ENCODE assay signal across 21 mouse cellular contexts in genomic region chr5:118361853-118362406, GRCm38 (mm10).
DNase-seq lines count a peak whose midpoint lies in the region; ATAC-seq and TF ChIP-seq lines count a peak whose summit lies in the region.
"Had no signal": no experiment of that assay in that cellular context is flagged by ENCODE, and none has a peak within 500 bp of the region (broad histone marks: within the 10 kb centered on the region; RNA-seq: fewer than 3 reads in every experiment).

No protein-coding gene starts in this region.

- H3K4me1 ChIP-seq in thymus, adult 2 months (replicated peaks; ENCODE audit: control insufficient read depth, insufficient read depth, low read length), result peaks cover 40% of the 10 kb centered on the region
- H3K4me1 ChIP-seq in MEL (ENCODE audit: control insufficient read depth in 1 of 2, insufficient read depth in 2 of 2, low read length in 2 of 2), result peaks cover 0 to 33% of the 10 kb centered on the region in 2 experiments; a peak in 3 of 4 replicates
- peaks cover 33% of the 10 kb centered on the region for H3K4me1 ChIP-seq in limb, embryonic 10.5 days
- no peaks in the 10 kb centered on the region for H3K4me1 ChIP-seq in intestine, embryonic 15.5 days (replicated peaks)
- H3K4me1 ChIP-seq: midbrain, embryonic 12.5 days had no signal

- no peak for TF ChIP-seq RAD21 in MEL (IDR thresholded peaks at IDR 0.05; ENCODE audit: low read depth, low read length)

- H3K9me3 ChIP-seq in MEL (replicated peaks; ENCODE audit: insufficient read depth, low read length), result no peaks in the 10 kb centered on the region
- no peaks in the 10 kb centered on the region for H3K9me3 ChIP-seq in limb, embryonic 10.5 days (replicated peaks)
- H3K9me3 ChIP-seq in intestine, embryonic 15.5 days, result no peaks in the 10 kb centered on the region
- H3K9me3 ChIP-seq: embryonic facial prominence, embryonic 15.5 days; forebrain, embryonic 10.5 days; heart, embryonic 12.5 days; hindbrain, embryonic 12.5 days; limb, embryonic 13.5 days; midbrain, embryonic 12.5 days had no signal

- H3K36me3 ChIP-seq in thymus, adult 2 months (ENCODE audit: control insufficient read depth, insufficient read depth, low read length), result no peaks in the 10 kb centered on the region
- H3K36me3 ChIP-seq in MEL (ENCODE audit: control insufficient read depth in 1 of 2, insufficient read depth in 2 of 2, low read length in 2 of 2), result peaks cover 0 to 16% of the 10 kb centered on the region in 2 experiments; a peak in 2 of 4 replicates
- no peaks in the 10 kb centered on the region for H3K36me3 ChIP-seq in limb, embryonic 10.5 days
- no peaks in the 10 kb centered on the region for H3K36me3 ChIP-seq in intestine, embryonic 15.5 days
- H3K36me3 ChIP-seq: embryonic facial prominence, embryonic 15.5 days; forebrain, embryonic 10.5 days; heart, embryonic 12.5 days; hindbrain, embryonic 12.5 days; limb, embryonic 13.5 days; midbrain, embryonic 12.5 days had no signal

- H3K79me2 ChIP-seq in MEL (ENCODE audit: control insufficient read depth, insufficient read depth, low read length, poor library complexity), result no peaks in the 10 kb centered on the region

- TF ChIP-seq POLR2A in thymus, adult 2 months (IDR thresholded peaks at IDR 0.05; ENCODE audit: control insufficient read depth, extremely low read depth, insufficient read depth, low read length, poor library complexity), result no peak
- TF ChIP-seq POLR2A in MEL (IDR thresholded peaks at IDR 0.05; ENCODE audit: control insufficient read depth in 1 of 2, insufficient read depth in 1 of 2, low read depth in 1 of 2, low read length in 2 of 2, poor library complexity in 1 of 2), result 0 out of 4 replicates have a peak, but pooled peaks of 1 of the 2 experiments have one; percentile 41

- peak; percentile 31 to 41; a peak in 3 of 4 replicates for TF ChIP-seq EP300 in MEL (IDR thresholded peaks at IDR 0.05; ENCODE audit: low read depth in 1 of 2, low read length in 2 of 2)

- H3K4me3 ChIP-seq in thymus, adult 2 months (ENCODE audit: control insufficient read depth, insufficient read depth, low read length), result no peak overlapping the region
- H3K4me3 ChIP-seq in MEL (ENCODE audit: control insufficient read depth in 1 of 2, insufficient read depth in 1 of 2, low read depth in 2 of 2, low read length in 2 of 2), result peak overlapping the region; percentile 38 to 48; a peak in 3 of 4 replicates
- H3K4me3 ChIP-seq in limb, embryonic 10.5 days, result no peak overlapping the region
- no peak overlapping the region for H3K4me3 ChIP-seq in intestine, embryonic 15.5 days (replicated peaks)
- H3K4me3 ChIP-seq: embryonic facial prominence, embryonic 15.5 days; forebrain, embryonic 10.5 days; heart, embryonic 12.5 days; hindbrain, embryonic 12.5 days; limb, embryonic 13.5 days; midbrain, embryonic 12.5 days had no signal

- no peak overlapping the region; the same call in 1 of the 2 replicates for H3K27ac ChIP-seq in thymus, adult 2 months (ENCODE audit: control insufficient read depth, insufficient read depth, low read length)
- peak overlapping the region; percentile 66 for H3K27ac ChIP-seq in MEL (ENCODE audit: control insufficient read depth, low read depth, low read length)
- H3K27ac ChIP-seq in limb, embryonic 10.5 days, result peak overlapping the region; percentile 19
- no peak overlapping the region for H3K27ac ChIP-seq in intestine, embryonic 15.5 days
- H3K27ac ChIP-seq: embryonic facial prominence, embryonic 15.5 days; forebrain, embryonic 10.5 days; hindbrain, embryonic 12.5 days; limb, embryonic 13.5 days; midbrain, embryonic 12.5 days had no signal

- H3K27me3 ChIP-seq in thymus, adult 2 months (ENCODE audit: control insufficient read depth, insufficient read depth, low read length), result no peaks in the 10 kb centered on the region
- H3K27me3 ChIP-seq in MEL (ENCODE audit: control insufficient read depth in 1 of 2, insufficient read depth in 2 of 2, low read length in 2 of 2), result no peaks in the 10 kb centered on the region
- peaks cover 29% of the 10 kb centered on the region for H3K27me3 ChIP-seq in limb, embryonic 10.5 days (ENCODE audit: low read depth, poor library complexity, severe bottlenecking)
- no peaks in the 10 kb centered on the region for H3K27me3 ChIP-seq in intestine, embryonic 15.5 days (replicated peaks)
- H3K27me3 ChIP-seq: embryonic facial prominence, embryonic 15.5 days; heart, embryonic 12.5 days; hindbrain, embryonic 12.5 days; limb, embryonic 13.5 days had no signal

- H3K4me2 ChIP-seq in intestine, embryonic 15.5 days (replicated peaks), result no peak overlapping the region
- H3K4me2 ChIP-seq: embryonic facial prominence, embryonic 15.5 days; heart, embryonic 12.5 days; hindbrain, embryonic 12.5 days; limb, embryonic 13.5 days; lung, embryonic 14.5 days; midbrain, embryonic 12.5 days had no signal

- no peak for TF ChIP-seq CTCF in thymus, adult 2 months (IDR thresholded peaks at IDR 0.05; ENCODE audit: borderline replicate concordance, control insufficient read depth, extremely low read depth, insufficient read depth, low read length, poor library complexity)
- no peak for TF ChIP-seq CTCF in MEL (IDR thresholded peaks at IDR 0.05 in 2 of 3, conservative IDR thresholded peaks at IDR 0.05 in 1 of 3; ENCODE audit: control insufficient read depth in 1 of 3, insufficient read depth in 1 of 3, low read depth in 2 of 3, low read length in 3 of 3, poor library complexity in 1 of 3, severe bottlenecking in 1 of 3)

- WGBS in thymus, adult 2 months, result 33% methylated on average over 8 of the region's 8 CpGs
- WGBS in limb, embryonic 10.5 days, result 69% methylated on average over 8 of the region's 8 CpGs
- 75% methylated on average over 8 of the region's 8 CpGs for WGBS in intestine, embryonic 15.5 days

- peak overlapping the region; percentile 67 for H3K9ac ChIP-seq in MEL (ENCODE audit: control insufficient read depth, low read depth, low read length, poor library complexity, severe bottlenecking)
- no peak overlapping the region for H3K9ac ChIP-seq in intestine, embryonic 15.5 days
- H3K9ac ChIP-seq: embryonic facial prominence, embryonic 15.5 days; heart, embryonic 12.5 days; hindbrain, embryonic 12.5 days; limb, embryonic 13.5 days; lung, embryonic 14.5 days; midbrain, embryonic 12.5 days had no signal

- peak; percentile 41 for DNase-seq in thymus, postnatal 4 days
- no peak for DNase-seq in thymus, adult 2 months
- DNase-seq in MEL (ENCODE audit: low read depth, low spot score), result peak; percentile 69
- no peak for DNase-seq in limb, embryonic 10.5 days (ENCODE audit: low spot score)
- DNase-seq in gastrocnemius, adult 18-20 months (ENCODE audit: low spot score), result no peak
- DNase-seq: adrenal gland, adult 8-10 months; cerebellum, adult 11 months; cerebellum, postnatal 14 days; heart, postnatal 14 days; kidney, postnatal 4 days; lung, embryonic 14.5 days; lung, postnatal 36 days; thymus, adult 18-20 months had no signal

- ATAC-seq in erythroid progenitor cell, adult 5-6 weeks (replicated peaks; ENCODE audit: low FRiP score, poor library complexity, severe bottlenecking), result no peak
- no peak for ATAC-seq in intestine, embryonic 15.5 days

TF ChIP-seq in MEL, 35 proteins besides CTCF, POLR2A, EP300 and RAD21:
- 0 out of 2 replicates have a peak, but pooled peaks have one; percentile 14 for TF ChIP-seq RCOR1 (IDR thresholded peaks at IDR 0.05; ENCODE audit: low read depth, low read length)
- no peak for TF ChIP-seq ZNF384 (IDR thresholded peaks at IDR 0.05; ENCODE audit: low read depth, low read length)
- TF ChIP-seq TAL1 (IDR thresholded peaks at IDR 0.05; ENCODE audit: low read length), result peak; percentile 47
- TF ChIP-seq MXI1 (IDR thresholded peaks at IDR 0.05; ENCODE audit: low read depth, low read length), result peak; percentile 52; the same call in 1 of the 2 replicates
- no peak for TF ChIP-seq MYB (IDR thresholded peaks at IDR 0.05; ENCODE audit: low read depth, low read length)
- TF ChIP-seq TBP (IDR thresholded peaks at IDR 0.05; ENCODE audit: low read depth, low read length), result 0 out of 2 replicates have a peak, but pooled peaks have one; percentile 30
- 0 out of 2 replicates have a peak, but pooled peaks have one; percentile 42 for TF ChIP-seq MYC (IDR thresholded peaks at IDR 0.05; ENCODE audit: low read depth, low read length)
- TF ChIP-seq MAZ (IDR thresholded peaks at IDR 0.05; ENCODE audit: low read depth, low read length), result peak; percentile 50; the same call in 1 of the 2 replicates
- peak; percentile 51; the same call in 1 of the 2 replicates for TF ChIP-seq TCF12 (IDR thresholded peaks at IDR 0.05; ENCODE audit: low read depth, low read length)
- peak; percentile 44; the same call in 1 of the 2 replicates for TF ChIP-seq SIN3A (IDR thresholded peaks at IDR 0.05; ENCODE audit: low read length)
- TF ChIP-seq ELF1 (IDR thresholded peaks at IDR 0.05; ENCODE audit: low read depth, low read length), result no peak
- TF ChIP-seq ETS1 (IDR thresholded peaks at IDR 0.05; ENCODE audit: low read depth, low read length), result peak; percentile 35; the same call in 1 of the 2 replicates
- 0 out of 2 replicates have a peak, but pooled peaks have one; percentile 27 for TF ChIP-seq CHD1 (IDR thresholded peaks at IDR 0.05; ENCODE audit: low read depth, low read length)
- no peak for TF ChIP-seq KAT2A (conservative IDR thresholded peaks at IDR 0.05; ENCODE audit: low read depth, low read length)
- TF ChIP-seq NELFE (IDR thresholded peaks at IDR 0.05; ENCODE audit: low read depth, low read length), result 0 out of 2 replicates have a peak, but pooled peaks have one; percentile 33
TF ChIP-seq in MEL: peak in this region for 11.

Comparison
In these comparisons a context has a peak if more than half of its experiments do, and no peak if none do; other contexts are left out.
1. DNase-seq: peak in thymus, postnatal 4 days (single experiment) and MEL (single experiment); none in thymus, adult 2 months (single experiment), limb, embryonic 10.5 days (single experiment) and gastrocnemius, adult 18-20 months (single experiment).
2. H3K27ac ChIP-seq: peak in MEL (single experiment) and limb, embryonic 10.5 days (single experiment); none in thymus, adult 2 months (single experiment) and intestine, embryonic 15.5 days (single experiment).
3. H3K4me3 ChIP-seq: peak in MEL (2 of 2); none in thymus, adult 2 months (single experiment), limb, embryonic 10.5 days (single experiment) and intestine, embryonic 15.5 days (single experiment).